Mouse (Mus musculus): ENCODE results near the gene Sik3. TPM values are rescaled to one million over a fixed set of nuclear protein-coding genes. Genes with fewer than 3 reads are reported as not detected.
A peak's percentile ranks its signal among the peaks of the same experiment; 100 is the strongest.

Sik3 gene
- polyA plus RNA-seq, 1 experiment: 29.4 TPM

DNA sequence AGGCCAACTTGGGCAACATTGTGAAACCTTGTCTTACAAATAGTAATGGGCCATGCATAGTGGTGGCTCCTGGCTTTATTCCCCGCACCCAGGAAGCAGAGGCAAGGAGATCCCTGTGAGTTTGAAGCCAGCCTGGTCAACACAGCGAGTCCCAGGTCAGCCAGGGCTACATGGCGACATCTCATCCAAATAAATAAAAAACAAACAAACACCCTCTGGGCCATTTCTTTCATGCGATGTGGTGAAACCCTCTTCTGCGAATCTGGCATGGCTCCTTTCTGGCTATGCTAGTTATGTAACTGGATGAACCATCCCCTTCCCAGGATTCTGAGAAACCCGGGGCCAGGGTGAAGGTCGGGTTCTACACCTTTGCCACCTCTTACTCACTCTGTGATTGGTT is 243.6 kb downstream of the Sik3 start:
- Histone ChIP-seq H3K36me3 (ENCODE audit: control insufficient read depth, insufficient read depth) (no peaks in the 10 kb centered on the region), H3K4me2 (ENCODE audit: low read depth) (no peak overlapping the region), H3ac (ENCODE audit: control insufficient read depth, insufficient read length) (no peak overlapping the region), H3K79me2 (ENCODE audit: control insufficient read depth, insufficient read depth) (no peaks in the 10 kb centered on the region), H3K4me3 (no peak overlapping the region), H3K27me3 (ENCODE audit: control insufficient read depth, insufficient read depth, insufficient read length) (peaks cover 15% of the 10 kb centered on the region)
- no peak for TF ChIP-seq MYOG (IDR thresholded peaks at IDR 0.05; ENCODE audit: control insufficient read depth in 1 of 3, insufficient read depth in 1 of 3, insufficient read length in 2 of 3, low read depth in 2 of 3)
- no peak for TF ChIP-seq POLR2A (IDR thresholded peaks at IDR 0.05; ENCODE audit: insufficient read length, low read depth)
- TF ChIP-seq MYOD1 (IDR thresholded peaks at IDR 0.05; ENCODE audit: control insufficient read depth in 1 of 3, insufficient read length in 2 of 3, low read depth in 2 of 3): no peak
- no peak for TF ChIP-seq E2F4 (IDR thresholded peaks at IDR 0.05; ENCODE audit: insufficient read depth)
- TF ChIP-seq SRF (IDR thresholded peaks at IDR 0.05; ENCODE audit: control insufficient read depth, insufficient read length, low read depth): no peak
- no peak for TF ChIP-seq CEBPB (IDR thresholded peaks at IDR 0.05; ENCODE audit: insufficient read depth, poor library complexity, severe bottlenecking)
- no peak for TF ChIP-seq MAX (IDR thresholded peaks at IDR 0.05; ENCODE audit: low read depth)
- no peak for TF ChIP-seq POLR2AphosphoS2 (IDR thresholded peaks at IDR 0.05; ENCODE audit: insufficient read length, low read depth)
- TF ChIP-seq USF1 (IDR thresholded peaks at IDR 0.05; ENCODE audit: low read depth): no peak

DNA sequence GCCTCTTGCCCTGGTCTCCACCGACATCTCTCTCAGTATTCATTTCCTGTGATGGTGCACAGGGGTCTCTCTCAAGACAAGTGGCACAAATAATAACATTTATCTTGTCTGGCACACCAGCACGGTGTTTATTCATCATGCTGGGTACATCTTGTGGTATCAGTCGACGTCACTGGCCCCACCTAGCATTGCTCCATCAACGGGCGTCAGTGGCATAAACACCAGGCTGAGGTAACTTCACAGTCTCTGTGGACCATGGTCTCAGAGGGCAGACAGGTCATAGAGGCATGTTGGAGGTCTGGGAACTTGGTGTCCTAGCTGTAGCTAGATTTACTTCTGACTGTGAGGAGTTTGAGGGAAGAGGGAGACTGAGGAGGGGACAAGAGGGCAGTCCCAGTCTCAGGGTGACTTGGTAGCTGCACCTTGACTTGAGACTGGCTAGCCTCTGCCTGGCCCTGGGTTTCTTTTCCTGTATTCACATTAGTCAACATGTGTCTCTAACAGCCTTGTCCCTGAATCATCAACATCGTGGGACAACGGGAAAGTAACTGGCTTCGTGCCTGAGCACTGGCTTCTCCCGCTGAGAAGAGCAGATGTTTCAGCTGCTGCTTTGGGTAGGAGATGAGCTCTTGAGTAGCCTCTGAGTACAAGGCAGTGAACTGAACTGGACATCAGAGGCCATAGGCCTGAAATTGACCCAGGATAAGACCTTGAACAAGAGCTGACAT is 244.2 kb downstream of the Sik3 start:
- Histone ChIP-seq H3K36me3 (ENCODE audit: control insufficient read depth, insufficient read depth) (no peaks in the 10 kb centered on the region), H3ac (ENCODE audit: control insufficient read depth, insufficient read length) (no peak overlapping the region), H3K27me3 (ENCODE audit: control insufficient read depth, insufficient read depth, insufficient read length) (peaks cover 13% of the 10 kb centered on the region), H3K79me2 (ENCODE audit: control insufficient read depth, insufficient read depth) (no peaks in the 10 kb centered on the region), H3K4me3 (no peak overlapping the region), H3K4me2 (ENCODE audit: low read depth) (peak overlapping the region; percentile 41)
- no peak for TF ChIP-seq POLR2AphosphoS2 (IDR thresholded peaks at IDR 0.05; ENCODE audit: insufficient read length, low read depth)
- TF ChIP-seq MAX (IDR thresholded peaks at IDR 0.05; ENCODE audit: low read depth): no peak
- no peak for TF ChIP-seq USF1 (IDR thresholded peaks at IDR 0.05; ENCODE audit: low read depth)
- no peak for TF ChIP-seq MYOD1 (IDR thresholded peaks at IDR 0.05; ENCODE audit: control insufficient read depth in 1 of 3, insufficient read length in 2 of 3, low read depth in 2 of 3)
- TF ChIP-seq REST (IDR thresholded peaks at IDR 0.05; ENCODE audit: insufficient read depth, insufficient read length): no peak
- no peak for TF ChIP-seq SRF (IDR thresholded peaks at IDR 0.05; ENCODE audit: control insufficient read depth, insufficient read length, low read depth)
- TF ChIP-seq TCF12 (IDR thresholded peaks at IDR 0.05; ENCODE audit: insufficient read depth, poor library complexity, severe bottlenecking): no peak
- TF ChIP-seq TCF3 (IDR thresholded peaks at IDR 0.05; ENCODE audit: insufficient read length, low read depth): no peak

DNA sequence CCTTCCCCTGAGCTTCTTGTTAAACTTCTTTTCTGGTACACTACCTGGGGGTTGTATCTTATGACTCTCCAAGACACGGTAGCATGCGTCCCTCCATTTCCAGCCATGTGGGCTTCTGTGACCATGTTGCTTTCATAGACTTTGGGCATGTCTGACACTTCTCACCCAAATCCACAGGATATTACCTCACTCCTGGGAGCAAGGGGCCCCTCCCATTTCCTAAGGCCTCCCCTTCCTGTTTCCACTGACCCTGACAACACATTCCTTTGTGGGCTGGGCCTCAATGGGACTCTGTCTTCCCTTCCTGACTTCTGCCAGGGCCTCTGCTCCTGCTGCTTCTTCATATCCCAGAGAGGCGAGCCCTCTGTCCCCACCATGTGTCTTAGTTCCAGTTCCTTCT is 244.9 kb downstream of the Sik3 start:
- H3K36me3 ChIP-seq (ENCODE audit: control insufficient read depth, insufficient read depth): no peaks in the 10 kb centered on the region
- H3ac ChIP-seq (ENCODE audit: control insufficient read depth, insufficient read length): no peak overlapping the region
- no peaks in the 10 kb centered on the region for H3K79me2 ChIP-seq (ENCODE audit: control insufficient read depth, insufficient read depth)
- peaks cover 9% of the 10 kb centered on the region for H3K27me3 ChIP-seq (ENCODE audit: control insufficient read depth, insufficient read depth, insufficient read length)
- H3K4me3 ChIP-seq: no peak overlapping the region
- peak overlapping the region; percentile 41 for H3K4me2 ChIP-seq (ENCODE audit: low read depth)
- TF ChIP-seq CEBPB (IDR thresholded peaks at IDR 0.05; ENCODE audit: insufficient read depth, poor library complexity, severe bottlenecking) (no peak), SRF (IDR thresholded peaks at IDR 0.05; ENCODE audit: control insufficient read depth, insufficient read length, low read depth) (no peak), TCF3 (IDR thresholded peaks at IDR 0.05; ENCODE audit: insufficient read length, low read depth) (no peak), MYOD1 (IDR thresholded peaks at IDR 0.05; ENCODE audit: control insufficient read depth in 1 of 3, insufficient read length in 2 of 3, low read depth in 2 of 3) (no peak), POLR2AphosphoS2 (IDR thresholded peaks at IDR 0.05; ENCODE audit: insufficient read length, low read depth) (no peak), MAX (IDR thresholded peaks at IDR 0.05; ENCODE audit: low read depth) (no peak), MYOG (IDR thresholded peaks at IDR 0.05; ENCODE audit: control insufficient read depth in 1 of 3, insufficient read depth in 1 of 3, insufficient read length in 2 of 3, low read depth in 2 of 3) (no peak), POLR2A (IDR thresholded peaks at IDR 0.05; ENCODE audit: insufficient read length, low read depth) (no peak)

DNA sequence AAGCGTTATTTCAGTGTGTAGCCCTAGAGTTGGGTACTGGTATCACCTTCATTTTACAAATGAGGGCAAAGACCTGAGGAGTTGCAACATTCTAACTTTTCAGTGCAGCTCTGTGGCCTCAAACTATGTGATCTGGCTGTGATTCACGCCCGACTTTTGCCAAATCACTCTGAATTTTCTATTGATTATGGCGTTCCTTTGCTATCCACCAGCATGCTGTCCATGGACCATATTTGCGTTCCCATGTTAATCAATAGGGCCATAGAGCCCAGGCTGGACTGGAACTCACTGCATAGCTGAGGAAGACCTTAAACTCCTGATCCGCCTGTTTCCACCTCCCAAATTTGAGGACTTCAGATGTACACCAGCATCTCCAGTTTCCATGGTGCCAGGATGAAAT is 246.5 kb downstream of the Sik3 start:
- TF ChIP-seq E2F4 (IDR thresholded peaks at IDR 0.05; ENCODE audit: insufficient read depth) (no peak), TCF12 (IDR thresholded peaks at IDR 0.05; ENCODE audit: insufficient read depth, poor library complexity, severe bottlenecking) (no peak), POLR2AphosphoS2 (IDR thresholded peaks at IDR 0.05; ENCODE audit: insufficient read length, low read depth) (no peak), REST (IDR thresholded peaks at IDR 0.05; ENCODE audit: insufficient read depth, insufficient read length) (no peak), CEBPB (IDR thresholded peaks at IDR 0.05; ENCODE audit: insufficient read depth, poor library complexity, severe bottlenecking) (no peak), MYOD1 (IDR thresholded peaks at IDR 0.05; ENCODE audit: control insufficient read depth in 1 of 3, insufficient read length in 2 of 3, low read depth in 2 of 3) (no peak), USF1 (IDR thresholded peaks at IDR 0.05; ENCODE audit: low read depth) (no peak), SRF (IDR thresholded peaks at IDR 0.05; ENCODE audit: control insufficient read depth, insufficient read length, low read depth) (no peak), MYOG (IDR thresholded peaks at IDR 0.05; ENCODE audit: control insufficient read depth in 1 of 3, insufficient read depth in 1 of 3, insufficient read length in 2 of 3, low read depth in 2 of 3) (no peak), TCF3 (IDR thresholded peaks at IDR 0.05; ENCODE audit: insufficient read length, low read depth) (no peak), POLR2A (IDR thresholded peaks at IDR 0.05; ENCODE audit: insufficient read length, low read depth) (no peak), MAX (IDR thresholded peaks at IDR 0.05; ENCODE audit: low read depth) (no peak)
- H3K4me2 ChIP-seq (ENCODE audit: low read depth): no peak overlapping the region
- H3K4me3 ChIP-seq: no peak overlapping the region
- H3K79me2 ChIP-seq (ENCODE audit: control insufficient read depth, insufficient read depth): no peaks in the 10 kb centered on the region
- H3ac ChIP-seq (ENCODE audit: control insufficient read depth, insufficient read length): no peak overlapping the region
- H3K27me3 ChIP-seq (ENCODE audit: control insufficient read depth, insufficient read depth, insufficient read length): peaks cover 6% of the 10 kb centered on the region
- no peaks in the 10 kb centered on the region for H3K36me3 ChIP-seq (ENCODE audit: control insufficient read depth, insufficient read depth)

DNA sequence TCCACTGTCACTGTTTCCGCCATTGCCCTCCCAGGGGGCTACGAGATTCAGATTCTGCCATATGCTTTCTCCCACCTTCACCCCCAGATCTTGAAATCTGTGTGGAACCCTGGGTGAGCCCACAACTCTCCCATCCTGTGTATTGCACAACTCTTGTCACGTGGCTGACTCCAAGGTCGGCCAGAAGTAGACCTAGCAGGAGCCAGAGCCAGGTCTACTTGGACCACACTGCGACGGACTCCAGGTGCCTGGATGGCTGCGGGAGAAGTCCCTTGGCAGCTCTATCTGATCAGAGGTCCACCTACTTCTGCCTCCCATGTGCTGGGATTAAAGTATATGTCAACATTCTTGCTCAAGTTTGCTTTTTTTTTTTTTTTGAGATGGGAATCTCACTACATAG is 248.5 kb downstream of the Sik3 start:
- TF ChIP-seq MYOG (IDR thresholded peaks at IDR 0.05; ENCODE audit: control insufficient read depth in 1 of 3, insufficient read depth in 1 of 3, insufficient read length in 2 of 3, low read depth in 2 of 3): no peak
- TF ChIP-seq POLR2A (IDR thresholded peaks at IDR 0.05; ENCODE audit: insufficient read length, low read depth): no peak
- no peak for TF ChIP-seq E2F4 (IDR thresholded peaks at IDR 0.05; ENCODE audit: insufficient read depth)
- TF ChIP-seq TCF12 (IDR thresholded peaks at IDR 0.05; ENCODE audit: insufficient read depth, poor library complexity, severe bottlenecking): no peak
- TF ChIP-seq TCF3 (IDR thresholded peaks at IDR 0.05; ENCODE audit: insufficient read length, low read depth): no peak
- no peak for TF ChIP-seq REST (IDR thresholded peaks at IDR 0.05; ENCODE audit: insufficient read depth, insufficient read length)
- TF ChIP-seq CEBPB (IDR thresholded peaks at IDR 0.05; ENCODE audit: insufficient read depth, poor library complexity, severe bottlenecking): no peak
- Histone ChIP-seq H3ac (ENCODE audit: control insufficient read depth, insufficient read length) (no peak overlapping the region), H3K27me3 (ENCODE audit: control insufficient read depth, insufficient read depth, insufficient read length) (peaks cover 12% of the 10 kb centered on the region), H3K4me2 (ENCODE audit: low read depth) (no peak overlapping the region), H3K79me2 (ENCODE audit: control insufficient read depth, insufficient read depth) (no peaks in the 10 kb centered on the region), H3K4me3 (no peak overlapping the region), H3K36me3 (ENCODE audit: control insufficient read depth, insufficient read depth) (no peaks in the 10 kb centered on the region)
